Mouse (Mus musculus): ENCODE data around the gene Hexim1. TPM values are rescaled to one million over a fixed set of nuclear protein-coding genes. Genes with fewer than 3 reads are reported as not detected.

The Hexim1 gene
- polyA plus RNA-seq (2017; shearing (Covaris generic)), result 4.8 TPM

GRCm38 (mm10) chr11:103116008-103116818 lies at the start of gene Hexim1:
Hexim1 (plus strand) TSS chr11:103116231.

GRCm38 (mm10) chr11:103101481-103101865 lies 14.6 kb upstream of the Hexim1 start, which contains the start of the genes Plcd3 and Acbd4:
Plcd3 (minus strand) TSS chr11:103101658.
Acbd4 (plus strand) TSS chr11:103101682.

GRCm38 (mm10) chr11:103131701-103132575 lies 15.9 kb downstream of the Hexim1 start, which contains the start of gene Hexim2:
Hexim2 (plus strand) TSS chr11:103132429.

Other genes with a start within 250 kb of the Hexim1 start
- gene Eftud2, start 235.2 kb upstream of the Hexim1 start, polyA plus RNA-seq (2017; shearing (Covaris generic)), result 177 TPM
- gene Ccdc103, start 235.0 kb upstream of the Hexim1 start, polyA plus RNA-seq (2017; shearing (Covaris generic)), result not detected
- gene Fam187a, start 231.1 kb upstream of the Hexim1 start, polyA plus RNA-seq (2017; shearing (Covaris generic)), result not detected
- gene Gfap, start 215.3 kb upstream of the Hexim1 start, polyA plus RNA-seq (2017; shearing (Covaris generic)), result 0.10 TPM
- gene Kif18b, start 191.1 kb upstream of the Hexim1 start, polyA plus RNA-seq (2017; shearing (Covaris generic)), result 5.4 TPM
- not detected for gene C1ql1, start 169.5 kb upstream of the Hexim1 start, polyA plus RNA-seq (2017; shearing (Covaris generic))
- gene Nmt1, start 88.0 kb upstream of the Hexim1 start, polyA plus RNA-seq (2017; shearing (Covaris generic)), result 81.8 TPM
- 29.9 TPM for gene Dcakd, start 87.9 kb upstream of the Hexim1 start, polyA plus RNA-seq (2017; shearing (Covaris generic))
- not detected for gene Plcd3, start 14.6 kb upstream of the Hexim1 start, polyA plus RNA-seq (2017; shearing (Covaris generic))
- 50.6 TPM for gene Acbd4, start 14.5 kb upstream of the Hexim1 start, polyA plus RNA-seq (2017; shearing (Covaris generic))
- gene Hexim2, start 16.2 kb downstream of the Hexim1 start, polyA plus RNA-seq (2017; shearing (Covaris generic)), result 5.8 TPM
- 93.3 TPM for gene Fmnl1, start 54.9 kb downstream of the Hexim1 start, polyA plus RNA-seq (2017; shearing (Covaris generic))
- gene 1700023F06Rik, start 92.3 kb downstream of the Hexim1 start, polyA plus RNA-seq (2017; shearing (Covaris generic)), result not detected
- gene Spata32, start 102.2 kb downstream of the Hexim1 start, polyA plus RNA-seq (2017; shearing (Covaris generic)), result not detected
- gene Map3k14, start 151.2 kb downstream of the Hexim1 start, polyA plus RNA-seq (2017; shearing (Covaris generic)), result 34.0 TPM
- gene Arhgap27, start 247.5 kb downstream of the Hexim1 start, polyA plus RNA-seq (2017; shearing (Covaris generic)), result 105 TPM

Measured in activated CD4-positive, CD25-positive, alpha-beta regulatory T cell, adult 9 weeks (primary cell).